Mouse (Mus musculus) cerebellum, adult 9-10 months (tissue): ENCODE results near the gene Il10ra.

Experiments used
- DNase-seq: peaks from one replicate; pipeline ENCODE4 v3.0.0; 2022

Il10ra gene

GRCm38 (mm10) chr9:45268597-45269325 is at the start of gene Il10ra:
Il10ra (minus strand) TSS chr9:45269149.
- DNase-seq: peak; percentile 56

GRCm38 (mm10) chr9:45317635-45318034 is 48.7 kb upstream of the Il10ra start:
- DNase-seq: no peak

- DNase-seq: no peak
These were observed 45.0 kb upstream of the Il10ra start for GRCm38 (mm10) chr9:45313913-45314312.

- DNase-seq: no peak
These were observed 42.9 kb upstream of the Il10ra start for GRCm38 (mm10) chr9:45311858-45312257.

- DNase-seq: no peak
These were observed 39.6 kb upstream of the Il10ra start for GRCm38 (mm10) chr9:45308521-45308920.

- DNase-seq: no peak
These were observed 37.9 kb upstream of the Il10ra start for GRCm38 (mm10) chr9:45306746-45307410.

GRCm38 (mm10) chr9:45301771-45302170 is 32.8 kb upstream of the Il10ra start:
- no peak for DNase-seq

GRCm38 (mm10) chr9:45300422-45301104 is 31.6 kb upstream of the Il10ra start:
- DNase-seq: peak; percentile 97

GRCm38 (mm10) chr9:45299231-45300006 is 30.5 kb upstream of the Il10ra start:
- no peak for DNase-seq

GRCm38 (mm10) chr9:45294210-45295011 is 25.5 kb upstream of the Il10ra start:
- DNase-seq: no peak

GRCm38 (mm10) chr9:45291481-45292168 is 22.7 kb upstream of the Il10ra start:
- DNase-seq: peak; percentile 86

GRCm38 (mm10) chr9:45282466-45282865 is 13.5 kb upstream of the Il10ra start:
- no peak for DNase-seq

- DNase-seq: no peak
These were observed 11.9 kb upstream of the Il10ra start for GRCm38 (mm10) chr9:45280891-45281290.

GRCm38 (mm10) chr9:45280059-45280458 is 11.1 kb upstream of the Il10ra start:
- no peak for DNase-seq

- no peak for DNase-seq
These were observed 5.7 kb upstream of the Il10ra start for GRCm38 (mm10) chr9:45274635-45275034.

- DNase-seq: no peak
These were observed 5.3 kb upstream of the Il10ra start for GRCm38 (mm10) chr9:45274218-45274617.

- DNase-seq: no peak
These were observed 3.3 kb upstream of the Il10ra start for GRCm38 (mm10) chr9:45272213-45272612.

- no peak for DNase-seq
These were observed 870 bp downstream of the Il10ra start for GRCm38 (mm10) chr9:45268079-45268478.

- no peak for DNase-seq
These were observed 1.9 kb downstream of the Il10ra start for GRCm38 (mm10) chr9:45267099-45267498.

GRCm38 (mm10) chr9:45261872-45262271 is 7.1 kb downstream of the Il10ra start:
- DNase-seq: peak; percentile 38

- DNase-seq: peak; percentile 88
These were observed 7.5 kb downstream of the Il10ra start for GRCm38 (mm10) chr9:45261466-45261865.

- no peak for DNase-seq
These were observed 9.9 kb downstream of the Il10ra start for GRCm38 (mm10) chr9:45259065-45259464.
